Mouse (Mus musculus) liver, postnatal 0 days (tissue): Measurements from ENCODE around the gene 1700015F17Rik.

Source experiments
- CTCF ChIP-seq: sonication (generic); IDR thresholded peaks from 2 replicates; pipeline ENCODE4 v1.5.1; 2016; ENCODE audit warnings: antibody characterized with exemption, low read depth
- EP300 ChIP-seq: IDR thresholded peaks from 2 replicates; pipeline ENCODE4 v1.6.1; 2016; ENCODE audit warnings: antibody characterized with exemption, low read depth, mild to moderate bottlenecking

DNA sequence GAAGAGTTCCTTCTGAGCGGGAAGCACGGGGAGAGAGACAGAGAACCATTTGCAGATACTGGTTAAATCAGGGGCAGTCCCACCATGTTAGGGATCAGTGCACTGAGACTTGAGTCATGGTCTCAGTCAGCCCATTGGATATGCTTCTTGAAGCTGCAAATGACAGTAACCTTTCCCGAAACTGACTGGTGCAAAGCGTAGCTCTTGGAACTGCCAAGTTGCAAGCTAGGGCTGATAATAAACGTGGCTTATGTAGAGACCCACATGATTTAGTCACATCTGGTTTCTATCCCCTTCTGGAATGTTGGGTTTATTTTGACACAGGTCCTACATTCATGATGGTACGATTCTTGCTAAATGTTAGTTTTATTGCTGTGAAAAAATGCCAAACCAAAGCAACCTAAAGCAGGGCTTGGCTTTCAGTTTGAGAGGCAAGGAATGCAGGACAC lies 55.2 kb downstream of the 1700015F17Rik start:
- TF ChIP-seq CTCF (no peak), EP300 (no peak)
